Mouse (Mus musculus): ENCODE measurements around the gene Pik3cg.

GRCm38 (mm10) chr12:32124456-32124855 lies 84.0 kb downstream of the Pik3cg start:
- TF ChIP-seq EP300 (IDR thresholded peaks at IDR 0.05; ENCODE audit: insufficient read depth, low read depth, low read length) = no peak
- no peak for TF ChIP-seq POLR2A (IDR thresholded peaks at IDR 0.05; ENCODE audit: insufficient read depth, low read depth, low read length)
- TF ChIP-seq CTCF (IDR thresholded peaks at IDR 0.05) = no peak

Data from heart, adult 2 months (tissue).